Mouse (Mus musculus): ENCODE results near the gene Hao2. TPM values are rescaled to one million over a fixed set of nuclear protein-coding genes. Genes with fewer than 3 reads are reported as not detected.

Gene Hao2
- total and polyA plus RNA-seq, 2 experiments from 2014 or later, result not detected

- Histone ChIP-seq H3K27me3 (ENCODE audit: insufficient read depth, low read length) (no peaks in the 10 kb centered on the region), H3K9me3 (ENCODE audit: low read length) (no peaks in the 10 kb centered on the region), H3K27ac (ENCODE audit: low read depth, low read length) (no peak overlapping the region), H3K4me1 (ENCODE audit: insufficient read depth, low read length) (no peaks in the 10 kb centered on the region), H3K4me2 (ENCODE audit: low read depth, low read length, poor library complexity, severe bottlenecking) (no peak overlapping the region), H3K9ac (replicated peaks; ENCODE audit: low read length, poor library complexity, severe bottlenecking) (no peak overlapping the region), H3K4me3 (ENCODE audit: low read depth, low read length) (no peak overlapping the region), H3K36me3 (ENCODE audit: insufficient read depth, low read length) (no peaks in the 10 kb centered on the region)
- 84% methylated on average over 3 of the region's 3 CpGs for WGBS
- DNase-seq (ENCODE audit: low spot score) (no peak), ATAC-seq (ENCODE audit: low FRiP score) (no peak)
- no peak for TF ChIP-seq CTCF (IDR thresholded peaks at IDR 0.05)
These were observed 37.9 kb downstream of the Hao2 start for GRCm38 (mm10) chr3:98855160-98855559.

- H3K9ac ChIP-seq (replicated peaks; ENCODE audit: low read length, poor library complexity, severe bottlenecking), result no peak overlapping the region
- 38% methylated on average over 1 of the region's 1 CpGs for WGBS
These were observed 39.4 kb downstream of the Hao2 start for GRCm38 (mm10) chr3:98853685-98854084.

GRCm38 (mm10) chr3:98853051-98853450, 40.0 kb downstream of the Hao2 start:
- no peaks in the 10 kb centered on the region for H3K4me1 ChIP-seq (ENCODE audit: insufficient read depth, low read length)
- DNase-seq (ENCODE audit: low spot score) (no peak), ATAC-seq (ENCODE audit: low FRiP score) (no peak)
- H3K9ac ChIP-seq (replicated peaks; ENCODE audit: low read length, poor library complexity, severe bottlenecking), result no peak overlapping the region
- no peaks in the 10 kb centered on the region for H3K36me3 ChIP-seq (ENCODE audit: insufficient read depth, low read length)
- no peaks in the 10 kb centered on the region for H3K9me3 ChIP-seq (ENCODE audit: low read length)
- no peak overlapping the region for H3K4me2 ChIP-seq (ENCODE audit: low read depth, low read length, poor library complexity, severe bottlenecking)
- H3K4me3 ChIP-seq (ENCODE audit: low read depth, low read length), result no peak overlapping the region
- 87% methylated on average over 3 of the region's 3 CpGs for WGBS
- H3K27ac ChIP-seq (ENCODE audit: low read depth, low read length), result no peak overlapping the region
- H3K27me3 ChIP-seq (ENCODE audit: insufficient read depth, low read length), result no peaks in the 10 kb centered on the region
- no peak for TF ChIP-seq CTCF (IDR thresholded peaks at IDR 0.05)

More at GRCm38 (mm10) chr3:98853685-98854084, 39.4 kb downstream of the Hao2 start:
- Histone ChIP-seq H3K4me2 (ENCODE audit: low read depth, low read length, poor library complexity, severe bottlenecking) (no peak overlapping the region), H3K4me1 (ENCODE audit: insufficient read depth, low read length) (no peaks in the 10 kb centered on the region), H3K27ac (ENCODE audit: low read depth, low read length) (no peak overlapping the region), H3K27me3 (ENCODE audit: insufficient read depth, low read length) (no peaks in the 10 kb centered on the region), H3K36me3 (ENCODE audit: insufficient read depth, low read length) (no peaks in the 10 kb centered on the region), H3K4me3 (ENCODE audit: low read depth, low read length) (no peak overlapping the region), H3K9me3 (ENCODE audit: low read length) (no peaks in the 10 kb centered on the region)
- DNase-seq (ENCODE audit: low spot score), result no peak
- TF ChIP-seq CTCF (IDR thresholded peaks at IDR 0.05), result no peak
- no peak for ATAC-seq (ENCODE audit: low FRiP score)

GRCm38 (mm10) chr3:98852631-98853030, 40.4 kb downstream of the Hao2 start:
- Histone ChIP-seq H3K9ac (replicated peaks; ENCODE audit: low read length, poor library complexity, severe bottlenecking) (no peak overlapping the region), H3K4me2 (ENCODE audit: low read depth, low read length, poor library complexity, severe bottlenecking) (no peak overlapping the region), H3K9me3 (ENCODE audit: low read length) (no peaks in the 10 kb centered on the region), H3K4me3 (ENCODE audit: low read depth, low read length) (no peak overlapping the region), H3K27ac (ENCODE audit: low read depth, low read length) (no peak overlapping the region), H3K36me3 (ENCODE audit: insufficient read depth, low read length) (no peaks in the 10 kb centered on the region), H3K27me3 (ENCODE audit: insufficient read depth, low read length) (no peaks in the 10 kb centered on the region), H3K4me1 (ENCODE audit: insufficient read depth, low read length) (no peaks in the 10 kb centered on the region)
- TF ChIP-seq CTCF (IDR thresholded peaks at IDR 0.05), result no peak
- no peak for ATAC-seq (ENCODE audit: low FRiP score)
- DNase-seq (ENCODE audit: low spot score), result no peak
- 89% methylated on average over 6 of the region's 6 CpGs for WGBS

GRCm38 (mm10) chr3:98851853-98852252, 41.2 kb downstream of the Hao2 start:
- H3K27ac ChIP-seq (ENCODE audit: low read depth, low read length), result no peak overlapping the region
- no peak for DNase-seq (ENCODE audit: low spot score)
- no peak overlapping the region for H3K4me2 ChIP-seq (ENCODE audit: low read depth, low read length, poor library complexity, severe bottlenecking)

GRCm38 (mm10) chr3:98850262-98850661, 42.8 kb downstream of the Hao2 start:
- no peak for TF ChIP-seq CTCF (IDR thresholded peaks at IDR 0.05)
- no peak for ATAC-seq (ENCODE audit: low FRiP score)

More at GRCm38 (mm10) chr3:98851853-98852252, 41.2 kb downstream of the Hao2 start:
- H3K4me3 ChIP-seq (ENCODE audit: low read depth, low read length), result no peak overlapping the region
- ATAC-seq (ENCODE audit: low FRiP score), result no peak
- no peaks in the 10 kb centered on the region for H3K4me1 ChIP-seq (ENCODE audit: insufficient read depth, low read length)
- no peaks in the 10 kb centered on the region for H3K27me3 ChIP-seq (ENCODE audit: insufficient read depth, low read length)
- no peak overlapping the region for H3K9ac ChIP-seq (replicated peaks; ENCODE audit: low read length, poor library complexity, severe bottlenecking)
- no peak for TF ChIP-seq CTCF (IDR thresholded peaks at IDR 0.05)
- no peaks in the 10 kb centered on the region for H3K9me3 ChIP-seq (ENCODE audit: low read length)
- WGBS, result 76% methylated on average over 2 of the region's 2 CpGs
- no peaks in the 10 kb centered on the region for H3K36me3 ChIP-seq (ENCODE audit: insufficient read depth, low read length)

More at GRCm38 (mm10) chr3:98850262-98850661, 42.8 kb downstream of the Hao2 start:
- Histone ChIP-seq H3K27me3 (ENCODE audit: insufficient read depth, low read length) (no peaks in the 10 kb centered on the region), H3K27ac (ENCODE audit: low read depth, low read length) (no peak overlapping the region), H3K36me3 (ENCODE audit: insufficient read depth, low read length) (no peaks in the 10 kb centered on the region), H3K9ac (replicated peaks; ENCODE audit: low read length, poor library complexity, severe bottlenecking) (no peak overlapping the region), H3K4me1 (ENCODE audit: insufficient read depth, low read length) (no peaks in the 10 kb centered on the region), H3K4me3 (ENCODE audit: low read depth, low read length) (no peak overlapping the region), H3K4me2 (ENCODE audit: low read depth, low read length, poor library complexity, severe bottlenecking) (no peak overlapping the region), H3K9me3 (ENCODE audit: low read length) (no peaks in the 10 kb centered on the region)
- 86% methylated on average over 5 of the region's 5 CpGs for WGBS
- DNase-seq (ENCODE audit: low spot score), result no peak
